Mouse (Mus musculus) ES-E14 (cell line): Measurements from ENCODE around the gene Mindy3. TPM values are rescaled to one million over a fixed set of nuclear protein-coding genes. Genes with fewer than 3 reads are reported as not detected.

Experiments
- DNase-seq: peaks from one replicate; pipeline ENCODE4 v3.0.0-alpha.2; 2013; ENCODE audit warnings: low read depth, low spot score
- H3K27ac ChIP-seq: 2 replicates; pipeline ENCODE4 v1.5.1; 2012; ENCODE audit warnings: low read depth, mild to moderate bottlenecking, low read length, moderate library complexity, mixed read lengths; ENCODE audit not compliant: poor library complexity, insufficient read depth, severe bottlenecking
- H3K36me3 ChIP-seq: 2 replicates; pipeline ENCODE4 v1.6.1; 2012; ENCODE audit warnings: mild to moderate bottlenecking, low read length, moderate library complexity, mixed read lengths; ENCODE audit not compliant: control insufficient read depth, poor library complexity, insufficient read depth, severe bottlenecking
- H3K4me1 ChIP-seq, 2 experiments: fragments of 150-350 bp in 1 of 2; sonication (generic) in 1 of 2; 2 replicates each; pipeline ENCODE4 v1.6.1; 2012; ENCODE audit warnings: low read length in 2 of 2, mild to moderate bottlenecking in 1 of 2, mixed read lengths in 1 of 2; ENCODE audit not compliant: control insufficient read depth in 2 of 2, insufficient read depth in 2 of 2, poor library complexity in 1 of 2
- H3K4me3 ChIP-seq, 2 experiments: fragments of 150-350 bp in 1 of 2; sonication (generic) in 1 of 2; 2 replicates each; pipeline ENCODE4 v1.5.1; 2012; ENCODE audit warnings: low read length in 2 of 2, low read depth in 1 of 2, mild to moderate bottlenecking in 1 of 2, mixed read lengths in 1 of 2; ENCODE audit not compliant: insufficient read depth in 1 of 2, poor library complexity in 1 of 2, severe bottlenecking in 1 of 2
- H3K9ac ChIP-seq: 2 replicates; pipeline ENCODE4 v1.6.1; 2012; ENCODE audit warnings: low read depth, mild to moderate bottlenecking, low read length, mixed read lengths; ENCODE audit not compliant: poor library complexity, insufficient read depth, severe bottlenecking
- H3K9me3 ChIP-seq: fragments of 150-350 bp; sonication (generic); 2 replicates; pipeline ENCODE4 v1.6.1; 2012; ENCODE audit warnings: low read depth, mild to moderate bottlenecking, low read length; ENCODE audit not compliant: control insufficient read depth, insufficient read depth
- CHD2 ChIP-seq: IDR thresholded peaks from 2 replicates; pipeline ENCODE4 v1.6.1; 2014; ENCODE audit warnings: mild to moderate bottlenecking, low read depth, low read length, inconsistent platforms
- HCFC1 ChIP-seq: IDR thresholded peaks from 2 replicates; pipeline ENCODE4 v1.6.1; 2012; ENCODE audit warnings: low read length, inconsistent platforms, borderline replicate concordance; ENCODE audit not compliant: insufficient read depth
- MAFK ChIP-seq: IDR thresholded peaks from 2 replicates; pipeline ENCODE4 v1.6.1; 2014; ENCODE audit warnings: mild to moderate bottlenecking, low read depth, low read length, inconsistent platforms; ENCODE audit not compliant: insufficient read depth
- ZC3H11A ChIP-seq: IDR thresholded peaks from 2 replicates; pipeline ENCODE4 v1.6.1; 2012; ENCODE audit warnings: low read depth, mild to moderate bottlenecking, inconsistent platforms, low read length, borderline replicate concordance
- ZNF384 ChIP-seq: IDR thresholded peaks from 2 replicates; pipeline ENCODE4 v1.6.1; 2012; ENCODE audit warnings: low read depth, low read length, inconsistent platforms
- in situ Hi-C, 2 experiments: fragments of 600-800 bp; cut with MboI; formaldehyde crosslinking; loops; one replicate each; pipeline ENCODE4 v1.15.1; 2025; ENCODE audit warnings: low sequenced_read_pairs in 2 of 2, inconsistent platforms in 1 of 2; ENCODE audit not compliant: unreplicated experiment in 2 of 2
- total RNA-seq: library from RNA; depleted of rRNA; stranded (reverse); fragments of 300-350 nt; gene quantifications from 2 replicates; pipeline ENCODE4 v1.2.3, GENCODE M21; 2012

The Mindy3 gene
- total RNA-seq, 1 experiment = 39.8 TPM

GRCm38 (mm10) chr2:12418121-12418520, 1.1 kb downstream of the Mindy3 start:
- H3K4me1 ChIP-seq = peaks cover 2% of the 10 kb centered on the region in 2 experiments; a peak in 1 of 4 replicates
- H3K4me3 ChIP-seq = peak overlapping the region; percentile 97 to 100; a peak in 3 of 4 replicates
- no peak overlapping the region for H3K27ac ChIP-seq
- no peak for DNase-seq
- H3K9ac ChIP-seq = peak overlapping the region; percentile 72; the same call in 1 of the 2 replicates
- in situ Hi-C loops = no loop called here
- H3K9me3 ChIP-seq = no peaks in the 10 kb centered on the region
- H3K36me3 ChIP-seq = no peaks in the 10 kb centered on the region
- TF ChIP-seq CHD2 (peak; percentile 95), ZC3H11A (no peak)

GRCm38 (mm10) chr2:12412309-12412708, 7.0 kb downstream of the Mindy3 start:
- in situ Hi-C loops = no loop called here
- Histone ChIP-seq H3K36me3 (no peaks in the 10 kb centered on the region), H3K27ac (no peak overlapping the region), H3K9ac (no peak overlapping the region), H3K4me1 (no peaks in the 10 kb centered on the region), H3K4me3 (no peak overlapping the region), H3K9me3 (no peaks in the 10 kb centered on the region)
- no peak for DNase-seq
- TF ChIP-seq CHD2 (no peak), ZNF384 (no peak), HCFC1 (no peak), ZC3H11A (no peak), MAFK (no peak)

- Histone ChIP-seq H3K4me1 (no peaks in the 10 kb centered on the region), H3K4me3 (no peak overlapping the region), H3K9me3 (no peaks in the 10 kb centered on the region), H3K36me3 (no peaks in the 10 kb centered on the region), H3K27ac (no peak overlapping the region), H3K9ac (no peak overlapping the region)
- in situ Hi-C loops = no loop called here
- DNase-seq = no peak
- TF ChIP-seq ZNF384 = no peak
- TF ChIP-seq HCFC1 = no peak
- no peak for TF ChIP-seq CHD2
- no peak for TF ChIP-seq ZC3H11A
- no peak for TF ChIP-seq MAFK
These were observed 8.1 kb downstream of the Mindy3 start for GRCm38 (mm10) chr2:12411129-12411528.

GRCm38 (mm10) chr2:12406737-12407136, 12.5 kb downstream of the Mindy3 start:
- no peak overlapping the region for H3K9ac ChIP-seq
- DNase-seq = no peak
- in situ Hi-C loops = no loop called here
- H3K4me3 ChIP-seq = no peak overlapping the region
- H3K27ac ChIP-seq = no peak overlapping the region
- H3K36me3 ChIP-seq = no peaks in the 10 kb centered on the region
- H3K4me1 ChIP-seq = no peaks in the 10 kb centered on the region
- H3K9me3 ChIP-seq = no peaks in the 10 kb centered on the region
- no peak for TF ChIP-seq MAFK
- TF ChIP-seq HCFC1 = no peak
- no peak for TF ChIP-seq ZC3H11A
- TF ChIP-seq CHD2 = no peak
- no peak for TF ChIP-seq ZNF384

GRCm38 (mm10) chr2:12402469-12402868, 16.8 kb downstream of the Mindy3 start:
- Histone ChIP-seq H3K27ac (no peak overlapping the region), H3K4me3 (no peak overlapping the region), H3K4me1 (no peaks in the 10 kb centered on the region), H3K9me3 (no peaks in the 10 kb centered on the region), H3K36me3 (no peaks in the 10 kb centered on the region), H3K9ac (no peak overlapping the region)
- no peak for TF ChIP-seq MAFK
- TF ChIP-seq ZC3H11A = no peak
- no peak for TF ChIP-seq HCFC1
- TF ChIP-seq CHD2 = no peak
- no peak for TF ChIP-seq ZNF384
- in situ Hi-C loops = no loop called here
- DNase-seq = no peak
